Mouse (Mus musculus): ENCODE measurements around the gene Parg. TPM values are rescaled to one million over a fixed set of nuclear protein-coding genes. Genes with fewer than 3 reads are reported as not detected.

Parg gene
- total and polyA plus RNA-seq, 3 experiments: 32.6 to 43.8 TPM; not detected in 1

DNA sequence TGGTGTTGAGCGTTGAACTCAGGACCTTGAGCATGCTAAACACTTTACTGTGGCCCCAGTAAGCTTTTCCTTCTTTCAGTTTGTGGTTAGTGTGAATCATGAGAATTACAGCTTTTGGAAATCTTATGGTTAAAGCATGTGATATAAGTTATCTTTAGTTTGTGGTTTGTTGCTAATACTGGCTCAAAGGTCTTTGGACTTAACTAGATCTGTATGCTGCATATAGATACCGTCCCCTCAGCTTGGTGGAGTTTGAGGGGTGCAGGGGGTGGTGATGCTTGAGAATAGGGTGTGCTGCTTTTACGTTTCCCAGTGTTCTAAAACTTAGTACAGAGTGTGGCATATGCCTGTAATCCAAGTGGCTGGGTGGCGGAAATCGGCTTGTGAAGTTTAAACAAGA, 34.4 kb upstream of the Parg start (continued):
- TF ChIP-seq BHLHE40 (IDR thresholded peaks at IDR 0.05; ENCODE audit: borderline replicate concordance, low read depth, low read length): peak; percentile 87; the same call in 1 of the 2 replicates
- 0 out of 2 replicates have a peak, but pooled peaks have one; percentile 16 for TF ChIP-seq ZNF384 (IDR thresholded peaks at IDR 0.05; ENCODE audit: low read depth, low read length)

GRCm38 (mm10) chr14:32168653-32169231, 33.0 kb upstream of the Parg start:
- DNase-seq (ENCODE audit: low read depth, low spot score): peak; percentile 94
- Histone ChIP-seq H3K27me3 (ENCODE audit: control insufficient read depth in 1 of 2, insufficient read depth in 2 of 2, low read length in 2 of 2) (no peaks in the 10 kb centered on the region), H3K9me3 (replicated peaks; ENCODE audit: insufficient read depth, low read length) (no peaks in the 10 kb centered on the region), H3K79me2 (ENCODE audit: control insufficient read depth, insufficient read depth, low read length, poor library complexity) (peaks cover 36% of the 10 kb centered on the region), H3K9ac (ENCODE audit: control insufficient read depth, low read depth, low read length, poor library complexity, severe bottlenecking) (peak overlapping the region; percentile 57), H3K27ac (ENCODE audit: control insufficient read depth, low read depth, low read length) (peak overlapping the region; percentile 94), H3K36me3 (ENCODE audit: control insufficient read depth in 1 of 2, insufficient read depth in 2 of 2, low read length in 2 of 2) (peaks cover 8 to 54% of the 10 kb centered on the region in 2 experiments), H3K4me1 (ENCODE audit: control insufficient read depth in 1 of 2, insufficient read depth in 2 of 2, low read length in 2 of 2) (peaks cover 33 to 38% of the 10 kb centered on the region in 2 experiments), H3K4me3 (ENCODE audit: control insufficient read depth in 1 of 2, insufficient read depth in 1 of 2, low read depth in 2 of 2, low read length in 2 of 2) (peak overlapping the region; percentile 21 to 23)
- peak; percentile 97 for TF ChIP-seq ETS1 (IDR thresholded peaks at IDR 0.05; ENCODE audit: low read depth, low read length)
- TF ChIP-seq MYB (IDR thresholded peaks at IDR 0.05; ENCODE audit: low read depth, low read length): peak; percentile 91
- TF ChIP-seq MAX (IDR thresholded peaks at IDR 0.05; ENCODE audit: low read length): peak; percentile 53
- no peak for TF ChIP-seq MEF2A (IDR thresholded peaks at IDR 0.05; ENCODE audit: extremely low read depth, insufficient replicate concordance, low read depth, low read length, poor library complexity, severe bottlenecking)
- TF ChIP-seq POLR2AphosphoS5 (IDR thresholded peaks at IDR 0.05; ENCODE audit: borderline replicate concordance, low read depth, low read length): no peak
- TF ChIP-seq HCFC1 (IDR thresholded peaks at IDR 0.05; ENCODE audit: low read depth, low read length): 0 out of 2 replicates have a peak, but pooled peaks have one; percentile 58
- TF ChIP-seq MXI1 (IDR thresholded peaks at IDR 0.05; ENCODE audit: low read depth, low read length): peak; percentile 65; the same call in 1 of the 2 replicates
- TF ChIP-seq ZMIZ1 (IDR thresholded peaks at IDR 0.05; ENCODE audit: low read depth, low read length): peak; percentile 39; the same call in 1 of the 2 replicates
- peak; percentile 78 for TF ChIP-seq JUND (IDR thresholded peaks at IDR 0.05; ENCODE audit: low read depth, low read length)
- TF ChIP-seq CHD1 (IDR thresholded peaks at IDR 0.05; ENCODE audit: low read depth, low read length): no peak
- TF ChIP-seq USF1 (IDR thresholded peaks at IDR 0.05; ENCODE audit: low read depth, low read length): peak; percentile 43; the same call in 1 of the 2 replicates
- TF ChIP-seq NRF1 (IDR thresholded peaks at IDR 0.05; ENCODE audit: insufficient read depth, low read depth, low read length, poor library complexity, severe bottlenecking): no peak
- no peak for TF ChIP-seq ELF1 (IDR thresholded peaks at IDR 0.05; ENCODE audit: low read depth, low read length)
- peak; percentile 66 for TF ChIP-seq TBP (IDR thresholded peaks at IDR 0.05; ENCODE audit: low read depth, low read length)
- TF ChIP-seq RCOR1 (IDR thresholded peaks at IDR 0.05; ENCODE audit: low read depth, low read length): peak; percentile 96
- TF ChIP-seq ZC3H11A (IDR thresholded peaks at IDR 0.05; ENCODE audit: low read depth, low read length): no peak
- no peak for TF ChIP-seq GABPA (IDR thresholded peaks at IDR 0.05; ENCODE audit: low read depth, low read length)
- TF ChIP-seq MAFK (IDR thresholded peaks at IDR 0.05; ENCODE audit: borderline replicate concordance, low read depth, low read length): peak; percentile 86
- no peak for TF ChIP-seq E2F4 (IDR thresholded peaks at IDR 0.05; ENCODE audit: borderline replicate concordance, low read depth, low read length)
- peak; percentile 73 for TF ChIP-seq BHLHE40 (IDR thresholded peaks at IDR 0.05; ENCODE audit: borderline replicate concordance, low read depth, low read length)
- TF ChIP-seq ZKSCAN1 (IDR thresholded peaks at IDR 0.05; ENCODE audit: low read depth, low read length): no peak
- no peak for TF ChIP-seq UBTF (IDR thresholded peaks at IDR 0.05; ENCODE audit: borderline replicate concordance, insufficient read depth, low read depth, low read length)
- TF ChIP-seq NELFE (IDR thresholded peaks at IDR 0.05; ENCODE audit: low read depth, low read length): no peak
- TF ChIP-seq SMC3 (IDR thresholded peaks at IDR 0.05; ENCODE audit: low read depth, low read length): no peak
- TF ChIP-seq MYC (IDR thresholded peaks at IDR 0.05; ENCODE audit: low read depth, low read length): peak; percentile 88
- no peak; the same call in 1 of the 2 replicates for TF ChIP-seq KAT2A (conservative IDR thresholded peaks at IDR 0.05; ENCODE audit: low read depth, low read length)
- peak; percentile 67; the same call in 1 of the 2 replicates for TF ChIP-seq POLR2AphosphoS2 (IDR thresholded peaks at IDR 0.05; ENCODE audit: low read length)
- no peak for TF ChIP-seq USF2 (IDR thresholded peaks at IDR 0.05; ENCODE audit: borderline replicate concordance in 1 of 2, insufficient read depth in 1 of 2, low read depth in 1 of 2, low read length in 2 of 2)
- no peak for TF ChIP-seq CTCF (IDR thresholded peaks at IDR 0.05 in 2 of 3, conservative IDR thresholded peaks at IDR 0.05 in 1 of 3; ENCODE audit: control insufficient read depth in 1 of 3, insufficient read depth in 1 of 3, low read depth in 2 of 3, low read length in 3 of 3, poor library complexity in 1 of 3, severe bottlenecking in 1 of 3)
- no peak for TF ChIP-seq POLR2A (IDR thresholded peaks at IDR 0.05; ENCODE audit: control insufficient read depth in 1 of 2, insufficient read depth in 1 of 2, low read depth in 1 of 2, low read length in 2 of 2, poor library complexity in 1 of 2)
- TF ChIP-seq GATA1 (IDR thresholded peaks at IDR 0.05; ENCODE audit: low read depth, low read length): peak; percentile 100
- peak; percentile 99 for TF ChIP-seq TAL1 (IDR thresholded peaks at IDR 0.05; ENCODE audit: low read length)
- TF ChIP-seq RAD21 (IDR thresholded peaks at IDR 0.05; ENCODE audit: low read depth, low read length): no peak

Measured in MEL (cell line).